Mouse (Mus musculus) left cerebral cortex, adult 18-20 months (tissue): ENCODE measurements around the gene Gm5737. TPM values are rescaled to one million over a fixed set of nuclear protein-coding genes. Genes with fewer than 3 reads are reported as not detected.
A peak's percentile ranks its signal among the peaks of the same experiment; 100 is the strongest.

Experiments used
- DNase-seq, 2 experiments: peaks; one replicate each; pipeline ENCODE4 v3.0.0; 2021 to 2022; ENCODE audit warnings: low spot score in 2 of 2, mixed read lengths in 1 of 2
- total RNA-seq, 2 experiments: library from RNA; stranded (reverse); gene quantifications; 2 replicates each; pipeline ENCODE4 v1.2.3; 2021

Gm5737 gene
- total RNA-seq, 2 experiments from 2014 or later, result not detected

- DNase-seq, result peak; percentile 81 to 90
Observed at GRCm38 (mm10) chr7:120842345-120843036, 30.3 kb downstream of the Gm5737 start, which contains the start of gene Eef2k. Gene Eef2k, plus strand, starts transcription at chr7:120842831.

- peak; percentile 87 to 88 for DNase-seq
Observed at GRCm38 (mm10) chr7:120843037-120843621, 31.0 kb downstream of the Gm5737 start.

GRCm38 (mm10) chr7:120843852-120844435 is 31.8 kb downstream of the Gm5737 start:
- no peak for DNase-seq

GRCm38 (mm10) chr7:120844689-120845088 is 32.5 kb downstream of the Gm5737 start:
- no peak for DNase-seq

GRCm38 (mm10) chr7:120848831-120849512 is 36.8 kb downstream of the Gm5737 start:
- no peak for DNase-seq

GRCm38 (mm10) chr7:120850165-120850564 is 38.0 kb downstream of the Gm5737 start:
- no peak for DNase-seq

GRCm38 (mm10) chr7:120859854-120860253 is 47.7 kb downstream of the Gm5737 start:
- no peak for DNase-seq

GRCm38 (mm10) chr7:120860799-120861487 is 48.8 kb downstream of the Gm5737 start:
- DNase-seq, result no peak

- no peak for DNase-seq
Observed at GRCm38 (mm10) chr7:120861488-120862047, 49.4 kb downstream of the Gm5737 start.

- DNase-seq, result no peak
Observed at GRCm38 (mm10) chr7:120862196-120862595, 50.0 kb downstream of the Gm5737 start.

GRCm38 (mm10) chr7:120862626-120863025 is 50.5 kb downstream of the Gm5737 start:
- DNase-seq, result no peak

- no peak for DNase-seq
Observed at GRCm38 (mm10) chr7:120863476-120863875, 51.3 kb downstream of the Gm5737 start.

- DNase-seq, result no peak
Observed at GRCm38 (mm10) chr7:120865100-120865499, 52.9 kb downstream of the Gm5737 start.

- no peak for DNase-seq
Observed at GRCm38 (mm10) chr7:120865832-120866231, 53.7 kb downstream of the Gm5737 start.

- no peak for DNase-seq
Observed at GRCm38 (mm10) chr7:120866684-120867083, 54.5 kb downstream of the Gm5737 start.

GRCm38 (mm10) chr7:120867720-120868119 is 55.6 kb downstream of the Gm5737 start:
- DNase-seq, result no peak

- peak; percentile 33 to 36 for DNase-seq
Observed at GRCm38 (mm10) chr7:120869883-120870282, 57.7 kb downstream of the Gm5737 start.

GRCm38 (mm10) chr7:120870431-120871008 is 58.4 kb downstream of the Gm5737 start:
- DNase-seq, result no peak

GRCm38 (mm10) chr7:120873083-120873482 is 60.9 kb downstream of the Gm5737 start:
- DNase-seq, result no peak

- DNase-seq, result no peak
Observed at GRCm38 (mm10) chr7:120874021-120874420, 61.9 kb downstream of the Gm5737 start.
